Mouse (Mus musculus): ENCODE results near the gene Gm20828. TPM values are rescaled to one million over a fixed set of nuclear protein-coding genes. Genes with fewer than 3 reads are reported as not detected.

Gm20828 gene
- polyA plus RNA-seq (2012; rRNA removed): not detected in 2 replicates

DNA sequence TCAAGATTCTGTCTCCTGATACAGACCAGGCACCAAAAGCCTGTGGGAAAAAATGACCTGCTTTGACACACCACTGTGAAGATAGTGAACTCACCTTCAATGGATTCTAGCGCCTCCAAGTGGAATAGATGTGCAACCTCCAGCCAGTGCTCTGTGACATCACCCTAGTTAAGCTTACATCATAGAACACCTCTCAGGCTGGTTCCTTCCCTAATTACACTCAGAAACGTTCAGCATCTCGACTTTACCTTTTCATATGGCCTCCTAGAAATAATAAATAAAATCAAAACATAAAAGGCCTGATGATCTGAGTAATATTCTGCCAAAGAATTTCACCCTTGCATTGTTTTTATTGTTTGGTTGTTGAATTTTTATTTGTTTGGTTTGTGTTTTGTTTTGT, at the start of gene Gm20828:
TSS of gene Gm20828 (minus strand) at position 101 of the 400 bp plus-strand sequence.

Data from stomach, adult 2 months (tissue).